Mouse (Mus musculus) erythroblast, embryonic 14.5 days (primary cell): ENCODE measurements around the gene Hils1. TPM values are rescaled to one million over a fixed set of nuclear protein-coding genes. Genes with fewer than 3 reads are reported as not detected.

Experiments
- H3K27me3 ChIP-seq: 2 replicates; pipeline ENCODE4 v1.6.1; 2012; ENCODE audit warnings: inconsistent platforms; ENCODE audit not compliant: control insufficient read depth
- H3K36me3 ChIP-seq: 2 replicates; pipeline ENCODE4 v1.6.1; 2012; ENCODE audit warnings: mild to moderate bottlenecking, inconsistent platforms; ENCODE audit not compliant: control insufficient read depth
- H3K4me1 ChIP-seq: 2 replicates; pipeline ENCODE4 v1.6.1; 2012; ENCODE audit warnings: inconsistent platforms; ENCODE audit not compliant: control insufficient read depth
- H3K4me3 ChIP-seq: replicated peaks from 2 replicates; pipeline ENCODE3; 2012; ENCODE audit warnings: moderate library complexity, mild to moderate bottlenecking, inconsistent platforms
- H3K9me3 ChIP-seq: 2 replicates; pipeline ENCODE4 v1.6.1; 2012; ENCODE audit warnings: low read length, inconsistent platforms, mixed read lengths; ENCODE audit not compliant: control insufficient read depth
- GATA1 ChIP-seq: IDR thresholded peaks from 2 replicates; pipeline ENCODE4 v1.6.1; 2012; ENCODE audit warnings: low read length, inconsistent platforms, mixed read lengths
- TAL1 ChIP-seq: IDR thresholded peaks from 3 replicates; pipeline ENCODE4 v1.6.1; 2012; ENCODE audit warnings: low read length, inconsistent platforms, mixed read lengths
- polyA plus RNA-seq: library from polyadenylated mRNA; stranded (reverse); fragments of >175 nt; gene quantifications from 2 replicates; pipeline ENCODE4 v1.2.3, GENCODE M21; 2012

The Hils1 gene
- polyA plus RNA-seq, 1 experiment, result not detected

DNA sequence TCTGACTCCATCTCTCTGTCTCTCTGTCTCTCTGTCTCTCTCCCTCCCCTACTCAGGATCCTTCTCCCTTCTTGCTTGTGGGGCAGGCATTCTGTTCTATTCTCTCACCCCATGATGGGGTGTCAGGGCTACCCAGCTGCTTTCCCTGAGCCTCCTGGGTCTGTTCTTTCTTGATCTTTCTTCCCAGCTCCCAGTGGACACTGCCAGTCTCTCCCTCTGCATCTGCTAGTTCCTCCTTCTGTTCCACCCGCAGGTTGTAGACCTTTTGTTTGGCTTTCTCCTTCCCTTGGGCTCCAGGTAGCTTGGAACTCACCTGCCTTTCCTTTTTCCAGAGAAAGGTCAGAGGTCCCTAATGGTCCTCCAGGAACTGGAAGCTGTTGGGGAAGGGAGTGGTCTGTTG is 44.0 kb downstream of the Hils1 start:
- Histone ChIP-seq H3K36me3 (peaks cover 62% of the 10 kb centered on the region), H3K4me1 (peaks cover 82% of the 10 kb centered on the region), H3K27me3 (peaks cover 4% of the 10 kb centered on the region; the same call in 1 of the 2 replicates), H3K4me3 (peak overlapping the region; percentile 97), H3K9me3 (no peaks in the 10 kb centered on the region)
- TF ChIP-seq TAL1, result no peak

- Histone ChIP-seq H3K9me3 (no peaks in the 10 kb centered on the region), H3K4me1 (peaks cover 82% of the 10 kb centered on the region), H3K27me3 (peaks cover 4% of the 10 kb centered on the region; the same call in 1 of the 2 replicates), H3K4me3 (peak overlapping the region; percentile 97), H3K36me3 (peaks cover 69% of the 10 kb centered on the region)
- TF ChIP-seq TAL1 (peak; percentile 98), GATA1 (peak; percentile 99)
Measured at GRCm38 (mm10) chr11:95012075-95012474, 44.7 kb downstream of the Hils1 start.

GRCm38 (mm10) chr11:95012487-95012886 is 45.1 kb downstream of the Hils1 start:
- Histone ChIP-seq H3K4me1 (peaks cover 82% of the 10 kb centered on the region), H3K36me3 (peaks cover 70% of the 10 kb centered on the region), H3K4me3 (peak overlapping the region; percentile 97), H3K9me3 (no peaks in the 10 kb centered on the region), H3K27me3 (peaks cover 4% of the 10 kb centered on the region; the same call in 1 of the 2 replicates)
- TF ChIP-seq GATA1 (no peak), TAL1 (no peak)

- peaks cover 11% of the 10 kb centered on the region; the same call in 1 of the 2 replicates for H3K27me3 ChIP-seq
- H3K4me3 ChIP-seq, result peak overlapping the region; percentile 31
- no peak for TF ChIP-seq TAL1
- TF ChIP-seq GATA1, result no peak
- H3K4me1 ChIP-seq, result peaks cover 89% of the 10 kb centered on the region
- no peaks in the 10 kb centered on the region for H3K9me3 ChIP-seq
- peaks cover 90% of the 10 kb centered on the region for H3K36me3 ChIP-seq
Measured at GRCm38 (mm10) chr11:95015484-95015883, 48.1 kb downstream of the Hils1 start.

Other genes starting within 250 kb of the Hils1 start
- gene Cdc34b, start 225.8 kb upstream of the Hils1 start, polyA plus RNA-seq, result 0.07 TPM in 1 of 2 replicates, not detected in the other
- not detected in 2 replicates for gene Tmem92, start 184.9 kb upstream of the Hils1 start, polyA plus RNA-seq
- 0.01 TPM in 2 replicates for gene Col1a1, start 31.4 kb upstream of the Hils1 start, polyA plus RNA-seq
- gene Sgca, start 8.7 kb downstream of the Hils1 start, polyA plus RNA-seq, result not detected in 2 replicates
- 29.1 and 31.4 TPM in 2 replicates for gene Ppp1r9b, start 23.4 kb downstream of the Hils1 start, polyA plus RNA-seq
- gene Samd14, start 42.3 kb downstream of the Hils1 start, polyA plus RNA-seq, result 123 and 135 TPM in 2 replicates
- gene Pdk2, start 73.8 kb downstream of the Hils1 start, polyA plus RNA-seq, result 4.0 and 7.2 TPM in 2 replicates
- 0.01 and 0.03 TPM in 2 replicates for gene Itga3, start 109.2 kb downstream of the Hils1 start, polyA plus RNA-seq
- not detected in 2 replicates for gene Dlx3, start 152.5 kb downstream of the Hils1 start, polyA plus RNA-seq
- not detected in 2 replicates for gene Dlx4, start 178.7 kb downstream of the Hils1 start, polyA plus RNA-seq